Mouse (Mus musculus) C2C12 (cell line): ENCODE measurements around the gene Gimap8.

Experiments used
- CEBPB ChIP-seq: IDR thresholded peaks from one replicate; pipeline ENCODE4 v1.6.1; 2011; ENCODE audit warnings: low read depth, mild to moderate bottlenecking, control low read depth, moderate library complexity
- CTCF ChIP-seq: IDR thresholded peaks from one replicate; pipeline ENCODE4 v1.5.1; 2011; ENCODE audit not compliant: control insufficient read depth, insufficient read depth, insufficient read length
- FOSL1 ChIP-seq: IDR thresholded peaks from one replicate; pipeline ENCODE4 v1.8.0; 2011; ENCODE audit warnings: mild to moderate bottlenecking, low read length; ENCODE audit not compliant: poor library complexity, insufficient read depth, severe bottlenecking
- MYOD1 ChIP-seq: IDR thresholded peaks from one replicate; pipeline ENCODE4 v1.6.1; 2011; ENCODE audit warnings: low read depth; ENCODE audit not compliant: control insufficient read depth, insufficient read length
- MYOG ChIP-seq: IDR thresholded peaks from one replicate; pipeline ENCODE4 v1.6.1; 2011; ENCODE audit not compliant: control insufficient read depth, insufficient read length; ENCODE audit errors: extremely low read depth
- USF1 ChIP-seq: IDR thresholded peaks from one replicate; pipeline ENCODE4 v1.6.1; 2011; ENCODE audit warnings: low read depth, mild to moderate bottlenecking, control low read depth, moderate library complexity

DNA sequence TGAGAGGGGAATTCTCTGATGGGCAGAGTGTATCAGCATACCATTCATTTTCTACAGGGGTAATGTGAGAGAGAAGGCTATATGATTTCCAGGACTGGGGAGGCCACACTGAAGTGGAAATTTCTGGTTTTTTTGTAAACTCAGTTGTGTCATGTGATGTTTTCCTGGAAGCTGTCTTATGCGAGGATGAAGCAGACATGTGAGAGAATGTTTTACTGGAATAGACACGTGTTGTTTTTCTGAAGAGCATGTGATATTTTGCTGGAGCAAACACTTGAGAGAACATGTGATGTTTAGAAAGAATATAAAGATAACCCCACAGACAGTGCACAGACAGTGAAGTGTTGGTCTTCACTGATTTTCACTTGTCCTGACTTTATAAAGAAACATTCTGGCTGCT, 8.5 kb upstream of the Gimap8 start:
- TF ChIP-seq CTCF (no peak), USF1 (no peak), MYOG (no peak), MYOD1 (no peak), CEBPB (no peak), FOSL1 (no peak)
